Mouse (Mus musculus): Measurements from ENCODE around the gene Ppfia2.

Ppfia2 gene

DNA sequence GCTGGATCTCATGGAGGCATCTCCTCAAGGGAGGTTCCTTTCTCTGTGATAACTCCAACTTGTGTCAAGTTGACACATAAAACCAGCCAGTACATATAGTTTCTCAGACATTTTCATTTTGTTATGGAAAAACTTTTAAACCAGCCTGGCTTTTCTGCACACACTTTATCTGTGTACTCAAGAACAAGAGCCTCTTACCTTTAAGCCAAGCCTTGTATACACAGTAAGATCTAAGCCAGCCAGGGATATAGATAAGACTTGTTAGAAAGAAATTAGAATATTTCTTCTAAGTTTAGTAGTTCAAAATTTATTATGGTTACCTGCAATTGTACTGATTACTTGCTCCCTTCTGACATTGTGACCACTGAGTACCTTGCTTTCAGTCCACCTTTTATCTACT, 444.1 kb downstream of the Ppfia2 start:
- no peak for DNase-seq (ENCODE audit: low read depth, low spot score)

DNA sequence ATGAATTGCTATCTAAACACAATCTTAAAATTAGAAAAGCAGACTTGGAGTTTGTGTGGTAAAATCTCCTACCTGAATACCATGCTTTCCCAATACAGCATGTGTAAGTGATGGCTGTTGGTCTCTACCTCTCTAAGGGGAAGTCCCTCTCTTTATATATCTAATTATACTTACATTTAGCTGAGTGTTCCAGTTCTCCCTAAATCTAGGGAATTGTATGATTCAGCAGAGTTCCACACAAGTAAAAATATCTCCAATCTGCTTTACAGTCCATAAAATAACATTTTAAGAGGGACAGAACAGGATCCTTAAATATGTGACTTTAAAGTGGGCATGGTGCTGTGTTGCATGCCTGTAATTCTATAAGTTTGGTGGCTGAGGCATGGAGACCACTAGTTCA, 444.7 kb downstream of the Ppfia2 start:
- no peak for DNase-seq (ENCODE audit: low read depth, low spot score)

DNA sequence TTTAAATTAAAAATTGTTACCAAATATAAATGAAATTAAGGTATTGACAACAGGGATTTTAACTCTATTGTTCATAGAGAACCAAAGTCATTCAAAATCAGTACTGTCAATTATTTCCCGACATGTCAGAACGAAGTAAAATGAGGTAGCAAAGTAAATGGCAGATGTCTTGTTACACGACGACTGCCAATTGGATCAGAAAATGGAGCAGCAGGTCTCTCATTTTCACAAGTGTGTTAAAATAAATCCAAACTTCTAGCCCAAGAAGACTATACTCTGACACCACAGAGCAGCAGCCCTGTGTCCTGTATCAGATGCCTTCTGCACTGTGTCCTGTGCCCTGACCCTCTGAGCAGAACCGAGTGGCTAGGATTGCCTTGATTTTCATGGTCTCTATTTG, 454.2 kb downstream of the Ppfia2 start:
- DNase-seq (ENCODE audit: low read depth, low spot score), result no peak

DNA sequence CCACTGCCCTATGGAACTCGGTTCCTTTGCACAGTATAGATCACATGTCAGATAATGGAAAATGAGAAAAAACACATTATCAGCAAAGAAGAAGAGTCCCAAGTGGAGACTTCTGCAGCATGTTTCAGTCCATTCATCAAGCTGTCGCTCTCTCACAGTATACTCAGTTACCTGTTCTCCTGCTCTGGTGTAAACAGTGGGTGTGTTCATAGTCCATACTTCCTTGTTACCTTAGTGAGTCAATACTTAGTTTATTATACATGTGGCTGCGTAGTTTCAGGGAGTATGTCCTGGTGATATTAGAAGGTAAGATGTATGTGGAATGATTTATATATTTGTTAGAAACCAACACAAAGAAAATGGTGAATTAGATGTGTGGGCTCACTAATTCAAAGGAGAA, 454.7 kb downstream of the Ppfia2 start:
- DNase-seq (ENCODE audit: low read depth, low spot score), result no peak

DNA sequence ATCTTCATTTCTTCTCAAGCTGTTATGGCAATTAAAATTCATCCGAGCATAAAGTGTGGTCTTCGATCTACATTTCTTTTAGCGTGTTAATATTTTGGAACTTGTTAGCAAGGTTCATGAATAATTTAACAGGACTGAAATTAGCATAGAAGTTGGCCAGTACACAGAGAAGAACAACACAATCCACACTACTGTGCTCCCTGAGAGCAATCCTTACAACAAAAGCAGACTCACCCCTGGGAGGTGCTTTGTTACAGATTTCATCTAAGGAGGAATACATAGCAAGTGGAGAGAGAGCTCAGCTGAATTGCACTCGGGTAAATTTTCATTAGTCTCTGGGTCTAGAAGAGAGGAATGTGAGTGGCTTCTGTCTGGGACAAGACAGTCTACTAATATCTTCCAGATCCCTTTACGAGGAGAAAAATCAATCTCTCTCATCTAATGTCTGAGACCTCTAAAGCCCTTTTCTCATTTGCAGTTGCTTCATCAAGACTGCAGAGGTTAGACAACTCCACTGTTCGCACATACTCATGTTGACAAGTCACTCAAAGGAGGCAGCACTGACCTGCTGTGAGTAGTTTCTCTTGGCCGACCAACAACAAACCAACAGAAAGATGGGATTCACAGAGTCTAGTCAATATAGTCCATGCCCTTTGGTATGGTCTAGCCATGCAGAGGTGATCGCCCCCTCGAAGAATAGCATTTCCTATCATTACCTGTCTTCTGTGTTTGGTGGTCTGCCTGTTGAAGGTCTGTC, 458.6 kb downstream of the Ppfia2 start:
- DNase-seq (ENCODE audit: low read depth, low spot score), result no peak

DNA sequence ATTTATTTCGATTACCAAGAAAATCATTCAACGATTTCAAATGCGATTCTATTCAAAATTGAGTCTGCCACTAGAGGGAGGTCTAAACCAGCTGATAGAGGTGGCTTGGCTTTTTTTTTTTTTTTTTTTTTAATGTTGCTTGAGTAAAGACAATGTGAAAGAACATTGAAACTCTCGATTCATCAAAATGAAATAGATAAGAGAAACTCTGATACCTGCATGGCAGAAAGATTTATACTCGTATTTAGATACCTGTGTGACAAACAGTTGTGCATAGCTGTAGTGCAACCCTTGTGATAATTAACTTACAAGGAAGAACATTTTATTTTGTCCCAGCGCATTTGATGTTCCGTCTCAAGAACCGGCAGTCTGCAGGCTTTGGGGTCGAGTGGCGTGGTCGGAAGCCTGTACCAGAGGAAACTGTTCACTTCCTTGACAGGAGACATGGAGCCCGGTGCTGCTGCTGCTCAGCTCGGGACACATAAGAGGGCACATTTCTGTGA, 462.5 kb downstream of the Ppfia2 start:
- no peak for DNase-seq (ENCODE audit: low read depth, low spot score)

DNA sequence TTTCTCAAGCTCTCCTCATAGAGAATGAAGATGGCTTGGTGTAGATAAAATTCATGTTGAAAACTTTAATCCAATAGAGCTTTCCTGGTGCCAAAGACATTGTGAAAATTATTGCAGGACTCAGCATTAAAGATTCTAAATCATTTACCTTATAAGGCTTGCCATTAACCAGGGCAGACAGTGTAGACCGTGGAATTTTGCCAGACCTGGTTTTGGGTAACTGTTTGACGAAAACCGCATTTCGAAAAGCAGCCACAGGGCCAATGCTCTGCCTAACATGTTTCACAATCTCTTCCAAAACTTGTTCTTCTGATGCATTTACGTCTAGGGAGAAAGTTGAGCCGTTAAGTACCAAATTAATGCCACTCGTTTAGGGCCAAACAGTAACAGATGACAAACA, 466.9 kb downstream of the Ppfia2 start:
- DNase-seq (ENCODE audit: low read depth, low spot score), result no peak

DNA sequence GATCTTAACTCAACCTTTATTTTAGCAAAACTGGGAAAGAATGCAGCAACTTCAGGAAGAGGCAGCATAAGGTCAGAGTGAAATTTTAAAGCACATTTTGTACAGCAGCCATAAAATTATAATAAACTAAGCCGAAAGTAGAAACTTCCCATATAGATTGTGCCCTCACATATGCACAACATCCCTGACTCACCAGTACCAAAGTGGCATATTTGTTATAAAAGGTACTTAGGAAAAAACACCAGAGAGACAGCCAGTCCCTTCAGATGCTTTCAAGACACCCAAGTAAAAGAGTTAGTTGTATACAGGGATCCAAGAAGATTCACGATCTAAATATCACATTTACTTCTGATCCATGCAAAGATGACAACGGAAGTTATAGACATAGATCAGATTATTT, 468.7 kb downstream of the Ppfia2 start:
- no peak for DNase-seq (ENCODE audit: low read depth, low spot score)

DNA sequence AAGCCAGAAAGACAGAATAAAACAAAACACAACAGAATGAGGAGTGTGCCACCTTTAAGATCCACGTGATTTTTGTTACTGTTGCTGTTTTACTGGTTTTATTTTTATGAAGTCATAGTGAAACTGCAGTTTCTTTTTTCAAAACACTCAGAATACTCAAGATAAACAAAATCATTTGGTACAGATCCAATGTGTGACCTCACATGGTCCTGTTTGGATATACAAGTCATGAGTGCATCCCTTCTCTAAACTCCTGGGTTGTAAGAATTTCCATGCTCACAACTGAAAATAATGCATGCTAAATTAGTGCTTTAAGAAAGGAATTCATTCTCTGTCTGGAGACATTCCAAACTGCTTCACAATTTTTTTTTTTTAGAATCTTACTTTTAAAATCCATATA, 469.3 kb downstream of the Ppfia2 start:
- DNase-seq (ENCODE audit: low read depth, low spot score), result no peak

DNA sequence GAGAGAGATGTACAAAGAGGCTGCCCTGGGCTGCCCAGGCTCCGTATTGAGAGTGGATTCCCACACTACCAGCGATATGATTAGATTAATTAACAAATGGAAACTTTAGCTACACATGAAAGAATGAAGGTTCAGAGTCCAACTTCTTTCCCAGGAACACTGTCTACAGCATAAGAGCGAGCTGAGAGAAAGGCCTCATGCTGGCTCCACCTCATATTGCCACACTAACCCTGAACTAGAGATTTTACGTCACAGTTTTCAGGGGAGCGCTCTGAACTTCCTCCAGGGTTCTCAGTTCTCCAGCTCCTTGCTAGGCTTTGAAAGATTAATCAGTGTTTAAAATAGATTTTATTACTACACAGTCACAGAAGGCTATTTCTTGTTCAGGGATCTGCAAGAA, 471.2 kb downstream of the Ppfia2 start:
- DNase-seq (ENCODE audit: low read depth, low spot score), result no peak

DNA sequence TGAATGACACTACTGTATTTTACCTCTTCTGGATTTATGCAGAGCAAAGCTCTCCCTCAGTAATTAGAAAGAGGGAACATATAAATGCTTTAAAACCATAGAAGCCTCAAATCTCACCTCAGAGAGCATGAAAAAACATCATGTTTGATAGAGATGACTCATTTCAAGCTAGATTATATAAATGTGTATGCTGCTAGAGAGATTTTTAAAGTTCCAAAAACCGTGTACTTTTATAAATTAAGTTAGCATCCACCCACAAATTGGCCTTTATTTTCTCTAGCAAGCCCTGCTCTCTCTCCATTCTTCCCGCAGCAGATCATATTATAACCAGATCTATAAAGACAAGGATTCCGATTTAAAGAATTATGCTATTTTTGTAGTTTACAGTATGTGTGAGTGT, 488.9 kb downstream of the Ppfia2 start:
- DNase-seq (ENCODE audit: low read depth, low spot score), result no peak

DNA sequence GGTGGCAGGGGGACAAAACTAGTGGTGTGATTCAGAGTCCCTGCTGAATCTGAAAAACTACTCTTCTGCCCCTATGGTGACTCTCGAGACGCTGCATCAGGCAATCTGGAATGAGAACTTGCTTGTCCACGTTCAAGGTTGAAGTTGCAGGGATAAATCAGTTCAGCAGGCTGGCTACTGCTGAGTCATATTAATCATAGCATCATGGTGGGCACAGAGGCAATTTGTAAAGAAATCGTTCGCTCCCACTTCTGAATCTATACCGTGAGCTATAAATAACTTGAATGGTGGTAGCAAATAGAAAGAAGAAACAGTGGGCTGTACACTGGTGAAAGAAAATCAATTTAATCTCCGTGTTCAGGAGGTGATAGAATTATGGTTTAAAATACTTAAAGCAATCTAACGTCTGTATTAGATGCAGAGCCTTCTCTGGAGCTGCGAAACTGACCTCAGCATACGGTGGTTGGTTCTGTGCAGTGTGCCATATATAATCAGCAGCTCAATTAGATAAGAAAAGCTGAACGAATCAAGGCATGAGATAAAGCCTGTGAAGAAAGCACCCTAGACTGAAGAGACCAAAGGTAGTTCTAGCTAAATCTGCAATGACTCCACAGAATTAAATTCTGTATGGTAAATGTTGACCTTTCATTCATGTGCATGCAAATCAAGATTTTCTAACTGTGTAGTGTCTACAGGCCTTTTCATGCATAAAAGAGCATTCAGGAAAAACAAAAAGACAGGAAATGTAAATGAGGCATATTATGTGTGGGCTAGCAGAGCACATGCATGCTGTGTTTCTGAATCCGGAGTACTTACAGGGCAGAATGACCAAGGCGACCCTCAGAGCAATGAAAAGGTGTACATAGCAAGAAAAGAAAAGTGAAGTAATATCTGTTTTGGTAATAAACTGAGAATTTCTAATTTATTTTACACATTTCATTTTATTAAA, 505.3 kb downstream of the Ppfia2 start:
- DNase-seq (ENCODE audit: low read depth, low spot score), result no peak

Measured in c-Kit-negative CD71-positive TER-119-positive erythroid progenitor cells, embryonic 14.5 days (primary cell).